Mouse (Mus musculus) kidney, postnatal 10 days (tissue): ENCODE data around the gene Ahdc1.

Source experiments
- DNase-seq: peaks from one replicate; pipeline ENCODE4 v3.0.0; 2021; ENCODE audit warnings: mixed read lengths

Ahdc1 gene

GRCm38 (mm10) chr4:133040241-133040904 is 29.3 kb downstream of the Ahdc1 start:
- peak; percentile 43 for DNase-seq

- DNase-seq, result no peak
These were observed 31.2 kb downstream of the Ahdc1 start for GRCm38 (mm10) chr4:133042244-133042643.

- peak; percentile 76 for DNase-seq
These were observed 31.9 kb downstream of the Ahdc1 start for GRCm38 (mm10) chr4:133042651-133043635.

GRCm38 (mm10) chr4:133043798-133044646 is 33.0 kb downstream of the Ahdc1 start:
- peak; percentile 66 for DNase-seq

- DNase-seq, result peak; percentile 41
These were observed 33.6 kb downstream of the Ahdc1 start for GRCm38 (mm10) chr4:133044647-133045094.

- DNase-seq, result no peak
These were observed 34.9 kb downstream of the Ahdc1 start for GRCm38 (mm10) chr4:133045771-133046474.

- DNase-seq, result peak; percentile 60
These were observed 35.8 kb downstream of the Ahdc1 start for GRCm38 (mm10) chr4:133046691-133047352.

GRCm38 (mm10) chr4:133047353-133048105 is 36.5 kb downstream of the Ahdc1 start:
- peak; percentile 58 for DNase-seq

- peak; percentile 58 for DNase-seq
These were observed 38.2 kb downstream of the Ahdc1 start for GRCm38 (mm10) chr4:133049071-133049920.

GRCm38 (mm10) chr4:133050196-133050836 is 39.3 kb downstream of the Ahdc1 start:
- DNase-seq, result peak; percentile 55

- DNase-seq, result no peak
These were observed 39.9 kb downstream of the Ahdc1 start for GRCm38 (mm10) chr4:133050837-133051549.

- no peak for DNase-seq
These were observed 40.4 kb downstream of the Ahdc1 start for GRCm38 (mm10) chr4:133051550-133051865.

GRCm38 (mm10) chr4:133052029-133052745 is 41.1 kb downstream of the Ahdc1 start:
- DNase-seq, result no peak

- DNase-seq, result no peak
These were observed 42.0 kb downstream of the Ahdc1 start for GRCm38 (mm10) chr4:133052995-133053572.

GRCm38 (mm10) chr4:133054530-133054929 is 43.5 kb downstream of the Ahdc1 start:
- no peak for DNase-seq

- no peak for DNase-seq
These were observed 44.3 kb downstream of the Ahdc1 start for GRCm38 (mm10) chr4:133055163-133055951.
